ENCODE assay signal across 9 mouse cellular contexts in the genomic region with DNA sequence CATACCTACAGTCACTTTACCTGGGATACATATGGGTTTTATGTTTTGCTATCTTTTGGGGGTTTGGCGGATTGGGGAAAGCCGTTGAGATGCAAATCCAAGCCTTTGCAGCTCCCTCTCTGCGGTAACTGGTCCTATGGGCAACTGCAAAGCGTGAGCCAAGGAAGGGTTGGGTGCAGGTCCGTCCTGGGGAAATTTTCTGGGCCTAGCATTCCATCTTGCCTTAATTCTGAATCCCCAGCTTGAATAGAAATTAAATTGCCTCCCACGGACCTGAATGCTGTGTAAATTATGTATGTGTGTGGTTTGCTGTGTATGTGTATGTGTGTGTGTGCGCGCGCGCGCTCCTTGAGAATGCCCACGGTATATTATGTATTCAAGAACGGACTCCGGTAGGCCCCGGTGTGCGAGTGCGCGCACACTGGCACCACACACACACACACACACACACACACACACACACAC. TPM values are rescaled to one million over a fixed set of nuclear protein-coding genes. Genes with fewer than 3 reads are reported as not detected.
A peak's percentile ranks its signal among the peaks of the same experiment; 100 is the strongest.
DNase-seq lines count a peak whose midpoint lies in the region; ATAC-seq and TF ChIP-seq lines count a peak whose summit lies in the region.
"Had no signal": no experiment of that assay in that cellular context is flagged by ENCODE, and none has a peak within 500 bp of the region (broad histone marks: within the 10 kb centered on the region; RNA-seq: fewer than 3 reads in every experiment).

No protein-coding gene starts in this region.

- no peak overlapping the region for H3K27ac ChIP-seq in heart, embryonic 11.5 days (ENCODE audit: low read depth, low read length)
- no peak overlapping the region for H3K27ac ChIP-seq in testis, adult 2 months (ENCODE audit: control insufficient read depth, insufficient read depth, low read depth, low read length)
- peak overlapping the region; percentile 70 for H3K27ac ChIP-seq in limb, embryonic 14.5 days (replicated peaks; ENCODE audit: low read depth, low read length)
- peak overlapping the region; percentile 58 for H3K27ac ChIP-seq in small intestine, adult 2 months (ENCODE audit: insufficient read depth, low read depth, low read length)

- H3K27me3 ChIP-seq in heart, embryonic 11.5 days (ENCODE audit: control insufficient read depth, insufficient read depth, low read length) = peaks cover 12% of the 10 kb centered on the region
- H3K27me3 ChIP-seq in testis, adult 2 months (ENCODE audit: control insufficient read depth, insufficient read depth, low read length) = peaks cover 2% of the 10 kb centered on the region; the same call in 1 of the 2 replicates
- H3K27me3 ChIP-seq in limb, embryonic 14.5 days (ENCODE audit: control insufficient read depth, insufficient read depth, low read length) = peaks cover 20% of the 10 kb centered on the region; the same call in 1 of the 2 replicates
- peaks cover 58% of the 10 kb centered on the region for H3K27me3 ChIP-seq in small intestine, adult 2 months (ENCODE audit: control insufficient read depth, insufficient read depth, low read length)
- H3K27me3 ChIP-seq: Patski had no signal

- H3K4me3 ChIP-seq in heart, embryonic 11.5 days (ENCODE audit: low read depth, low read length) = peak overlapping the region; percentile 73
- H3K4me3 ChIP-seq in testis, adult 2 months (ENCODE audit: control insufficient read depth, low read depth, low read length) = peak overlapping the region; percentile 8
- peak overlapping the region; percentile 69 for H3K4me3 ChIP-seq in limb, embryonic 14.5 days (replicated peaks; ENCODE audit: low read length)
- peak overlapping the region; percentile 69 for H3K4me3 ChIP-seq in small intestine, adult 2 months (ENCODE audit: low read depth, low read length)

- DNase-seq in heart, postnatal 14 days = no peak
- DNase-seq in testis, postnatal 14 days (ENCODE audit: low spot score) = no peak
- DNase-seq in limb, embryonic 14.5 days (ENCODE audit: low spot score) = no peak
- no peak for DNase-seq in c-Kit-positive CD71-positive TER-119-positive erythroid progenitor cells, embryonic 14.5 days (ENCODE audit: low spot score)

- no peaks in the 10 kb centered on the region for H3K36me3 ChIP-seq in heart, embryonic 11.5 days (ENCODE audit: control insufficient read depth, insufficient read depth, low read length)
- H3K36me3 ChIP-seq in testis, adult 2 months (ENCODE audit: control insufficient read depth, insufficient read depth, low read length) = no peaks in the 10 kb centered on the region
- H3K36me3 ChIP-seq in limb, embryonic 14.5 days (ENCODE audit: control insufficient read depth, insufficient read depth, low read length) = no peaks in the 10 kb centered on the region
- no peaks in the 10 kb centered on the region for H3K36me3 ChIP-seq in small intestine, adult 2 months (ENCODE audit: control insufficient read depth, insufficient read depth, low read length)

- peak overlapping the region; percentile 98 for H3K4me2 ChIP-seq in heart, embryonic 11.5 days
- H3K4me2 ChIP-seq in limb, embryonic 14.5 days (replicated peaks; ENCODE audit: low read depth, low read length, severe bottlenecking) = peak overlapping the region; percentile 98

- WGBS in heart, embryonic 11.5 days (ENCODE audit: insufficient replicate concordance) = 2% methylated on average over 18 of the region's 18 CpGs
- WGBS in limb, embryonic 14.5 days = 2% methylated on average over 18 of the region's 18 CpGs
- 24% methylated on average over 18 of the region's 18 CpGs for WGBS in small intestine, adult 2 months

- TF ChIP-seq CTCF in testis, adult 2 months (IDR thresholded peaks at IDR 0.05; ENCODE audit: control insufficient read depth, insufficient read depth, insufficient replicate concordance, low read depth, low read length) = no peak
- TF ChIP-seq CTCF in small intestine, adult 2 months (IDR thresholded peaks at IDR 0.05; ENCODE audit: extremely low read depth, insufficient read length, insufficient replicate concordance, low read depth, low read length) = no peak

- H3K9ac ChIP-seq in heart, embryonic 11.5 days (ENCODE audit: low read depth, low read length) = peak overlapping the region; percentile 75
- peak overlapping the region; percentile 73 for H3K9ac ChIP-seq in limb, embryonic 14.5 days (ENCODE audit: low read depth, low read length, severe bottlenecking)

- H3K4me1 ChIP-seq in heart, embryonic 11.5 days (ENCODE audit: control insufficient read depth, insufficient read depth, low read length) = peaks cover 18% of the 10 kb centered on the region
- no peaks in the 10 kb centered on the region; the same call in 1 of the 2 replicates for H3K4me1 ChIP-seq in testis, adult 2 months (ENCODE audit: control insufficient read depth, insufficient read depth, low read length)
- peaks cover 50% of the 10 kb centered on the region for H3K4me1 ChIP-seq in limb, embryonic 14.5 days (ENCODE audit: control insufficient read depth, insufficient read depth, low read length)
- H3K4me1 ChIP-seq in small intestine, adult 2 months (ENCODE audit: control insufficient read depth, insufficient read depth, insufficient read length, low read length) = peaks cover 11% of the 10 kb centered on the region; the same call in 1 of the 2 replicates

- no peaks in the 10 kb centered on the region for H3K9me3 ChIP-seq in heart, embryonic 11.5 days (replicated peaks; ENCODE audit: control insufficient read depth, low read length)
- H3K9me3 ChIP-seq in limb, embryonic 14.5 days (ENCODE audit: control insufficient read depth, low read length) = no peaks in the 10 kb centered on the region

- no peak for ATAC-seq in heart, embryonic 11.5 days (replicated peaks; ENCODE audit: insufficient number of reproducible peaks, low FRiP score, low TSS enrichment)
- no peak for ATAC-seq in limb, embryonic 14.5 days (ENCODE audit: low FRiP score, low read depth)
- ATAC-seq in inflammation-experienced regulatory T-cells, adult 6 months = no peak

- intact Hi-C loops in heart, postnatal 14 days (cut with DNase I) = loop anchor here (5.0 to 10.0 kb wide), 2 partner anchors 257 to 1521 kb away; no protein-coding TSS in a partner anchor

- TF ChIP-seq POLR2A in testis, adult 2 months (IDR thresholded peaks at IDR 0.05; ENCODE audit: control insufficient read depth, low read depth, low read length) = no peak
- no peak for TF ChIP-seq POLR2A in limb, embryonic 14.5 days (IDR thresholded peaks at IDR 0.05; ENCODE audit: borderline replicate concordance, extremely low read depth, insufficient read depth, insufficient read length)
- TF ChIP-seq POLR2A in small intestine, adult 2 months (IDR thresholded peaks at IDR 0.05; ENCODE audit: low read depth, low read length) = no peak

RNA-seq across cellular contexts. Expression of a gene that starts 2.5 kb away (rescaled TPM):
- polyA plus RNA-seq in heart, embryonic 11.5 days (2014; fragmentation: Nextera tagmentation; extraction: Ambion mirVana) = 5.5 and 5.8 TPM in 2 replicates
- total RNA-seq in heart, postnatal 14 days (2021) = 10 to 100 TPM; 41.9 to 56.8 TPM
- polyA plus RNA-seq in testis, adult 2 months (2012; rRNA removed) = 2.0 and 2.7 TPM in 2 replicates
- polyA plus RNA-seq in limb, embryonic 14.5 days (2012; rRNA removed) = 60.3 and 64.5 TPM in 2 replicates
- 30.4 and 34.2 TPM in 2 replicates for polyA plus RNA-seq in limb, embryonic 14.5 days (2014; fragmentation: Nextera tagmentation; extraction: Ambion mirVana)
- 5.6 and 6.6 TPM in 2 replicates for polyA plus RNA-seq in small intestine, adult 2 months (2012; rRNA removed)
- under 1 TPM in 1 of 3 experiments, not detected in 2; 0.05 TPM for polyA plus RNA-seq in inflammation-experienced regulatory T-cells, adult 6 months (2017; shearing (Covaris generic))

Comparison
In these comparisons a context has a peak if more than half of its experiments do, and no peak if none do; other contexts are left out.
1. H3K27ac ChIP-seq: peak in limb, embryonic 14.5 days (single experiment) and small intestine, adult 2 months (single experiment); none in heart, embryonic 11.5 days (single experiment) and testis, adult 2 months (single experiment).
2. H3K4me3 ChIP-seq: peak in every context shown above with its lines; median percentile 73 in heart, embryonic 11.5 days; 69 in limb, embryonic 14.5 days; 69 in small intestine, adult 2 months; 8 in testis, adult 2 months.